Mouse (Mus musculus): ENCODE measurements around the gene Lmod3. TPM values are rescaled to one million over a fixed set of nuclear protein-coding genes. Genes with fewer than 3 reads are reported as not detected.

Gene Lmod3
- polyA plus RNA-seq, 1 experiment from 2014 or later, result 0.08 TPM

DNA sequence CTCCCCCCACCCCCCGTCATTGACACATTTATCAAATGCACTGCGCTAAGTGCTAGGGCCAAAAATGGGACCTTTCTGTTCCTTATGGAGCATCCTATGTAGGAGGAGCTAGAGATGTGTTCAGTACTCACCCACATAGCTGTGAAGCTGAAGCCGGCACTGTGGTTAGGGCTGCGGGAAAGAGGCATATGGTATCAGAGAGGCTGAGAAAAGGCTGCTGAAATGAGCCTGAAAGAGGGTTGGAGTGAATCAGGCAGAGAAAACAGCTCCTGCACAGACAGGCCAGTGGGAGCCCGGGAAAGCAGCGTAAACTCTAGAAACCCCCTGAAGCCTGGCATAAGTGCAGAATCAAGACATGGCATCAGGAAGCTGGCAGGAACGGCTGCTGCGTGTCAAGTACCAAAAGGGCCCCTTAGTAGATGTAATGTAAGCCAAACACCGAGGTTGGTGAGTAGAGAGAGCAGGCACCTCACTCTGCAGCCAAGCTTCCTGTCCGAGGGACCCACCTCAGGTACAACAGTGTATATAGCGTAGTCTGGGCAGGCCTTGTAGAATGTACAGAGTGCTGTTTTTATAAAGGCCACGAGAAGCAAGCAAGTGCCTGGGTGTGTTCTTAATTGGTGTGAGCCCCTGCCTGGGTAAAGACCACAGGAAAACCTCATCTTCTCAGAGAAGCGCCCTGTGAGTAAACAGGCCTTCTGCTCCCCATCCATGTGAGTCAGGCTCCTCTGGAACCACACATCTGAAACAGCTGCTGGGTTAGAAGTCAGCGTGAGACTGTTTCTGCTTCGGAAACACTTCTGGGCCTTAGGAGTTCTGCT, 31.1 kb downstream of the Lmod3 start:
- Histone ChIP-seq H3K9me3 (no peaks in the 10 kb centered on the region), H3K4me2 (replicated peaks) (no peak overlapping the region), H3K4me3 (no peak overlapping the region), H3K36me3 (no peaks in the 10 kb centered on the region), H3K27ac (replicated peaks) (peak overlapping the region; percentile 56), H3K27me3 (no peaks in the 10 kb centered on the region), H3K4me1 (peaks cover 24% of the 10 kb centered on the region), H3K9ac (replicated peaks) (no peak overlapping the region)
- 57% methylated on average over 15 of the region's 15 CpGs for WGBS
- ATAC-seq (replicated peaks), result peak; percentile 82

DNA sequence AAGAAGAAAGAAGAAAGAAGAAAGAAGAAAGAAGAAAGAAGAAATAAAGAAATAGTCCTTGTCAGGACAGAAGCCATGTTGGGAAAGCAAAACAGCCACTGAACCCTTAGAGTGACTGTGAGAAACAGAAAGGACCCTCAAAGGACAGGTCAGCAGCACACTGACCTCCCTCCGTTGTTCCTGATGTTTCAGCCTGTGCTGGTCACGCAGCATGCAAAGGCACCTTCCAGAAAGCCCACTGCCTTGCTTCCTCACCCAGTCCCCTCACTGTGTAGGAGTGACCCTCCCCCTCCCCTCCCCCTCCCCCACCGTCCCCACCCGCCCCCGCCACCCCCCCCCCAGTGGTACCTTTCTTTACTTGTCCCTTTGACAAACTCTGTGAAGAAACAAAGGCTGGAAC, 31.9 kb downstream of the Lmod3 start:
- no peaks in the 10 kb centered on the region for H3K27me3 ChIP-seq
- no peaks in the 10 kb centered on the region for H3K36me3 ChIP-seq
- ATAC-seq (replicated peaks), result no peak
- H3K4me3 ChIP-seq, result no peak overlapping the region
- H3K9me3 ChIP-seq, result no peaks in the 10 kb centered on the region
- H3K4me2 ChIP-seq (replicated peaks), result no peak overlapping the region
- no peak overlapping the region for H3K27ac ChIP-seq (replicated peaks)
- peaks cover 32% of the 10 kb centered on the region for H3K4me1 ChIP-seq
- H3K9ac ChIP-seq (replicated peaks), result no peak overlapping the region
- 77% methylated on average over 2 of the region's 5 CpGs for WGBS

DNA sequence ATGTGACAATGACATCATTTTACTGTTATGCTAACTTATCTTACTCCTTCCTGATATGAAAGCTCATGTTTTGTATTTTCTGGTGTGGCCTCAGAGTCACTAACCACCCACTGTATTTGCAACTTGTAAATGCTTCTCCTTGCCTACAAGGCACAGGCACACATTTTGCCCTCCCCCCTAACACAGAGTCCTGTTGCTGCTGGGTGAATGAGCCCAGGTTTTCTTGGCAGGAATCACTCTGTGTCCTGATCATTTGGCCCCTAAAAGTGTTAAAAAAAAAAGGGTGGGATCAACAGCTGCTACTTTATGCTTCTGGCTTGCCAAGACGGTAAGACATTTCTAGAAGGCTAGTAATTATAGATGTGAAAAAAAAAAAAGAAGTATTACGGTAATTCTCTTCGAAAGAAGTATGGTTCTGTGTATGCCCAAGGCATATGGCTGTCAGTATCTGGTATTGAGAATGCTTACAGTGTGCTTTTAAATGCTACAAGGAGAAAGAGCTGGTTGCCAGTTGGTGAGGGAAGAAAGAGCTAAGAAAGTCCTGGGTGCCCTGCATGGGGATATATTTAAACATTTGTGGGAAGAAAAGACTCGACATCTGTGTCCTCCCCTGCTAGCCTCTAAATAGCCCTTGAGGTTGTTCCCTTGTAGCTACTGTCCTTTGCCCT, 36.3 kb downstream of the Lmod3 start:
- peak overlapping the region; percentile 74 for H3K27ac ChIP-seq (replicated peaks)
- 0 out of 2 replicates have a peak, but pooled peaks have one; percentile 34 for ATAC-seq (replicated peaks)
- H3K4me3 ChIP-seq, result no peak overlapping the region
- WGBS, result 38% methylated on average over 4 of the region's 4 CpGs
- no peaks in the 10 kb centered on the region for H3K36me3 ChIP-seq
- H3K4me2 ChIP-seq (replicated peaks), result no peak overlapping the region
- no peaks in the 10 kb centered on the region for H3K9me3 ChIP-seq
- H3K4me1 ChIP-seq, result peaks cover 45% of the 10 kb centered on the region
- no peak overlapping the region for H3K9ac ChIP-seq (replicated peaks)
- H3K27me3 ChIP-seq, result no peaks in the 10 kb centered on the region

DNA sequence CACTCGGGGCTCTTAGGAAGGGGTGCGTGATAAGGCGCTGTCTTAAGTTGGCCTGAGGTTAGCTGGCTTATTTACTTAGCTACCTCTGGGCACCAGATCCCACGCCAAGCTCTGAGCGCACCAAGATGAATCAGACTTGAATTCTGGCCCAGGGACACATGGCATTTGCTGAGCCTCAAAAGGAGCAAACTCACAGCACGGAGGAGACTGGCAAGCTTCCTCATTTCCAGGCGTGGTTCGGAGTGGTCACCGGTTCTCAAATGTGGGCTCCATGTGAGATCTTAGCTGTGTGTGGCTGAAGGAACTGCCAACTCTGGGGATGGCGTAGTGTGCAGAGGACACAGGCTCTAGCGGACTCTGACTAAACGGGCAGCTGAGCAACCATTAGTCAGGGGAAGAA, 40.6 kb downstream of the Lmod3 start:
- ATAC-seq (replicated peaks), result no peak
- H3K4me3 ChIP-seq, result peak overlapping the region; percentile 73
- no peaks in the 10 kb centered on the region for H3K36me3 ChIP-seq
- H3K27ac ChIP-seq (replicated peaks), result no peak overlapping the region
- peak overlapping the region; percentile 60 for H3K4me2 ChIP-seq (replicated peaks)
- H3K4me1 ChIP-seq, result peaks cover 40% of the 10 kb centered on the region
- H3K9ac ChIP-seq (replicated peaks), result peak overlapping the region; percentile 75
- no peaks in the 10 kb centered on the region for H3K9me3 ChIP-seq
- 53% methylated on average over 12 of the region's 12 CpGs for WGBS
- no peaks in the 10 kb centered on the region for H3K27me3 ChIP-seq

DNA sequence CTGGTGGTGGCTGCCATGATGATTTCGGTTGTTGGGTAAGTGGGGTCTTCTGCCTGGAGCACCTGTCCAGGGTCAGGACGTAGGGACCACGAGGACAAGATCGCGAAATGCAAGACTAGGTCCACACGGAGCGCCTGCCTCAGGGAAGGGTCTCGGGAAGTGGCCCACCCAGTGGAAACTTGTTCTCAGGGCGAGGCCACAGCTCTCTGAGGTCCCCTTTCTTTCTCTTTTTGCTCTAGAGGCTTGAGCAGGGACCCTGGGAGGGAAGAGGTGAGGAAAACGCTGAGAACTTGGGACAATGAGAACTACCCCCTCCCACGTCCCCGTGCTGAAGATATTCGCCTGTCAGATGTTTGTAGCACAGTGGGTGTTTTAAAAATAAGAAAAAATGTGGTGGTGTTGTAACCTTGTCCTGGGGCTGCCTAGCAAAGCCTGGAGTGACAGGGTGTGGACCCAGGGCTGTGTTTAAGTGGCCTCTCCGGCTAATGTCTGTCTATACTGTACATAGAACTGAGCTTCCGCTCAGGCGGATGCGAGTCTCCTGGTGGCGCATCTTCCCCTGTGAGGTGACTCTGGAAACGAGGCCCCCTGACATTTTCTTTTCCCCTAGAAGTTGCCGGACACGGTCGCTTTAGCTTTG, 41.5 kb downstream of the Lmod3 start:
- 3% methylated on average over 22 of the region's 22 CpGs for WGBS
- peak overlapping the region; percentile 60 for H3K4me2 ChIP-seq (replicated peaks)
- H3K4me3 ChIP-seq, result peak overlapping the region; percentile 73
- H3K9me3 ChIP-seq, result no peaks in the 10 kb centered on the region
- ATAC-seq (replicated peaks), result peak; percentile 59
- peak overlapping the region; percentile 75 for H3K9ac ChIP-seq (replicated peaks)
- H3K27me3 ChIP-seq, result no peaks in the 10 kb centered on the region
- peaks cover 33% of the 10 kb centered on the region for H3K4me1 ChIP-seq
- peak overlapping the region; percentile 58 for H3K27ac ChIP-seq (replicated peaks)
- H3K36me3 ChIP-seq, result no peaks in the 10 kb centered on the region

DNA sequence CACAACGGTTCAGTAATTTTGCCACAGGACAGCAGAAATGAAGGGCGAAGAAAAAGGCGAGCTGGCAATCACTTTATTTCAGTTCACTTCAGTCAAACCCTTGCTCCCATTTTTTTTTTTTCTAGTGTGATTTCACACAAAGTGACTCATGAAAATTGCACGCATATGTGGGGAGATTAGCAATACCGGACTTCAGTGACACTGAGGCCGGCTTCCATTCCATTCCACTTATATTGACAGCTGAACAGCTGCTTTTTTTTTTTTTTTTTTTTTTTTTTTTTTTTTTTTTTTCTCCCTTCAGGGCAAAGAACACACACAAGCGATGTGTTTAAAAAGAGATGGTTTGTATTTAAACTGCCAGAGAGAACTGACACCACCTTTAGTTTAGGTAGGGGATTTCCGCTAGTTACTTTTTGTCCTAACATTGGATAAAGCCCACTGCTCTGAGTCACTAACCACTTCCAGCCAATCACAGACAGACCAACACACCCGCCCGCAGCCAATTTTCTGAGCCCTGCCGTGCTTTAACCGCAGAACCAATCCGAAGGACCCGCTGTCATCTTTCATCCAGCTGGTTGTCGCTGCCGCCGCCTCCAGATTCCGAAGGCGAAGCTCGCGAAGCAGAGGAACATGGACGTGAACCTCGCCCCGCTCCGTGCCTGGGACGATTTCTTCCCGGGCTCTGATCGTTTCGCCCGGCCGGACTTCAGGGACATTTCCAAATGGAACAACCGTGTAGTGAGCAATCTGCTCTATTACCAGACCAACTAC, 42.2 kb downstream of the Lmod3 start, which contains the start of gene Arl6ip5:
Gene Arl6ip5 (plus strand): TSS at position 499 of the 771 bp plus-strand sequence.
- Histone ChIP-seq H3K4me3 (peak within 1 kb of the TSS; percentile 73), H3K27ac (replicated peaks) (peak within 1 kb of the TSS; percentile 58), H3K9me3 (no peaks in the 10 kb centered on the region), H3K27me3 (no peaks in the 10 kb centered on the region), H3K4me2 (replicated peaks) (peak within 1 kb of the TSS; percentile 60), H3K4me1 (peaks cover 26% of the 10 kb centered on the region), H3K9ac (replicated peaks) (peak within 1 kb of the TSS; percentile 75), H3K36me3 (no peaks in the 10 kb centered on the region)
- WGBS, result 8% methylated on average over 32 of the region's 32 CpGs
- peak; percentile 78 for ATAC-seq (replicated peaks)

DNA sequence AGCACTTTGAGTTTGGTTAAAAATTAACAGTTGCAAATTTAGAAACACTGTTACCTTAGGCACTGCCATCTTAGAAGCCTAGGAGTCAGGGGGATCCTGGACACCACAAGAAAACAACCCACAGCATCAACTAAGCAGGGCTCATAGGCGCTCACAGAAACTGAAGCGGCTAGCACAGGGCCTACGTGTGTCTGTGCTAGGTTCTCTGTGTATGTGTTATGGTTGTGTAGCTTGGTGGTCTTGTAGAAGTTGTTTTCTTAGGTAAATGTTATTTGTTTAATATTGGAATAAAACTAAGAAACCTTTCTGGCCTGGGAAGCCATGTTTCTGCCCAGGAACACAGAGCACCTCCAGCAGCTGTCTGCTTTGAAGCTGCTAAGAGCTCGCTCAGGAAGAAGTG, 42.8 kb downstream of the Lmod3 start:
- Histone ChIP-seq H3K27me3 (no peaks in the 10 kb centered on the region), H3K36me3 (no peaks in the 10 kb centered on the region), H3K9me3 (no peaks in the 10 kb centered on the region), H3K4me1 (peaks cover 26% of the 10 kb centered on the region), H3K4me3 (no peak overlapping the region), H3K9ac (replicated peaks) (no peak overlapping the region), H3K4me2 (replicated peaks) (no peak overlapping the region), H3K27ac (replicated peaks) (no peak overlapping the region)
- 82% methylated on average over 4 of the region's 4 CpGs for WGBS
- ATAC-seq (replicated peaks), result no peak

DNA sequence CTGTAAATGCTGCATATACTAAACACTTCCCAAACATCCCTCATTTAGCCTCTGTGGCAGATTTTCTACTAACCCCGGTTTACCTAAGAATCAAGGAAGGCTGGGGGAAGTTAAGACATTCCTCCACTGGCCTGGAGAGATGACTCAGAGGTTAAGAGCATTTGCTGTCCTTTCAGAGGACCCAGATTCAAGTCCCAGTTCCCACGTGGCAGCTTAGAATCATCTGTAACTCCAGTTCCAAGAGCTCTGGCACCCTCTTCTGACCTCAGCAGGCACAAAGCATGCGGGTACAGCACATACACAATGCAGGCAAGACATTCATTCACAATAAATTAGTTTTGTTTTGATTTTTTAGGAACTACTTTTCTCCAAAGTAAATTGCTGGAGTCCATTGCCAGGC, 43.4 kb downstream of the Lmod3 start:
- WGBS, result 46% methylated on average over 3 of the region's 3 CpGs
- Histone ChIP-seq H3K4me2 (replicated peaks) (no peak overlapping the region), H3K36me3 (no peaks in the 10 kb centered on the region), H3K9me3 (no peaks in the 10 kb centered on the region), H3K4me1 (peaks cover 31% of the 10 kb centered on the region), H3K27me3 (no peaks in the 10 kb centered on the region), H3K27ac (replicated peaks) (no peak overlapping the region), H3K9ac (replicated peaks) (no peak overlapping the region), H3K4me3 (no peak overlapping the region)
- no peak for ATAC-seq (replicated peaks)

DNA sequence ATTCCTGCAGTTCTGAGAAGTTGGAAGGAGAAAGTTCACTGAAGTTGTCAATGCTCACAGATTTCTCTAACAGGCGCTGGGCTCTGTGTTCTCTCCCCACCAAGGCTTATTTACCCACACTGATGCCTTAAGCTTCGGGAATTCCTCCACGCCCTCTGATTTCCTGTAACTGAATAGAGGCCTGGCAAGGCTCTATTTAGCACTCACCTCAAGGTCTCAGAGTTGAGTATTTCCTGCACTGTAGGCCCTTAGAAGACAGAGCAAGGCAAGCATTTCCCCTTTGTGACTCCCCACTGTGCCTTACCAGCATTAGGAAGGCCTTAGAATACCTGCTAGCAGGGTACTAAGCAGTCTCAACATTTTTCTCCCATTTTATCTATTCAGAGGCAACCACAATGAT, 44.2 kb downstream of the Lmod3 start:
- Histone ChIP-seq H3K4me1 (peaks cover 31% of the 10 kb centered on the region), H3K36me3 (no peaks in the 10 kb centered on the region), H3K4me3 (no peak overlapping the region), H3K27ac (replicated peaks) (no peak overlapping the region), H3K9me3 (no peaks in the 10 kb centered on the region), H3K27me3 (no peaks in the 10 kb centered on the region), H3K4me2 (replicated peaks) (no peak overlapping the region), H3K9ac (replicated peaks) (no peak overlapping the region)
- ATAC-seq (replicated peaks), result no peak
- WGBS, result 34% methylated on average over 3 of the region's 3 CpGs

DNA sequence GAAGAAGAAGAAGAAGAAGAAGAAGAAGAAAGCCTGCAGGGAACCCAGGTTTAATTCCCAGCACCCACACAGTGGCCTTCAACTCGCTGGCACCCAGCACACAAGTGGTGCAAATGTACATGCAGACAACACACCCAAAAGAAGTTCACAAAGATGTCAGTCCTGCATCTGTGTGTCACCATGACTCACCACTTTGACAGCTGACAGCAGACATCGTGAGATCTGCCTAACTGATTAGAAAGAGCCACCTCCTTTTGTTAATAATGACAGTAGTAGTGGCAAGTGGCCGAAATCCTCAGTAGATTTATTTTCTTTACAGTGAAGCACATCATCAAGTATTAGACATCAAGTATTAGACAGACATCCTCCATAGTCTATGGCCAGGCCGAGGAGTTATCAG, 45.5 kb downstream of the Lmod3 start:
- Histone ChIP-seq H3K9ac (replicated peaks) (no peak overlapping the region), H3K4me2 (replicated peaks) (no peak overlapping the region), H3K36me3 (no peaks in the 10 kb centered on the region), H3K27ac (replicated peaks) (no peak overlapping the region), H3K4me3 (no peak overlapping the region), H3K4me1 (peaks cover 27% of the 10 kb centered on the region), H3K27me3 (no peaks in the 10 kb centered on the region), H3K9me3 (no peaks in the 10 kb centered on the region)
- 83% methylated on average over 4 of the region's 4 CpGs for WGBS
- ATAC-seq (replicated peaks), result no peak

DNA sequence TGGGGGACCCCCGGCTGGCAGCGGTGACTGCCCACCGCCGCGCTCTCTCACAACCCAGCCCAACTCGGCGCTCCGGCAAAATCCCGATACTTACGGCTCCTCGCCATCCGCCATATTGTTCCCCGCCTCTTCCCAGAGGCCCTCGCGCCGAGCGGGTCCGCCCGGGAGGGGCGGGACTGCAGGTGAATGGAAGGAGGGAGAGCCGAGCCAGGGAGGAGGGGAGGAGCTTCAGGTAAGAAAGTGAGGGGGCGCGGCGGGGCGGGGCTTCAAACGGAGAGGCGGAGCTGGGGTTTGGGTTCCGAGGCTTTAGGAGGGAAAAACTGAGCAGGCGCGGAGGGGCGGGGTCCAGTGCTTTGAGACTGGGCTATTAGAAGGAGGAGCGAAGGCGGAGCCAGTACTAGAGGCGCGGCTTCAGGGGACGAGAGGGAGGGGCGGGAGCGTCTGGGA, 47.1 kb downstream of the Lmod3 start, which contains the start of gene Uba3:
Gene Uba3 (minus strand): TSS at position 209 of the 447 bp plus-strand sequence.
- H3K4me3 ChIP-seq, result peak within 1 kb of the TSS; percentile 84
- H3K27ac ChIP-seq (replicated peaks), result peak within 1 kb of the TSS; percentile 87
- peak within 1 kb of the TSS; percentile 94 for H3K9ac ChIP-seq (replicated peaks)
- H3K4me1 ChIP-seq, result peaks cover 18% of the 10 kb centered on the region
- H3K36me3 ChIP-seq, result no peaks in the 10 kb centered on the region
- ATAC-seq (replicated peaks), result peak; percentile 98
- no peaks in the 10 kb centered on the region for H3K27me3 ChIP-seq
- WGBS, result under 1% methylated on average over 38 of the region's 38 CpGs
- H3K4me2 ChIP-seq (replicated peaks), result peak within 1 kb of the TSS; percentile 61
- H3K9me3 ChIP-seq, result no peaks in the 10 kb centered on the region

Data from forebrain, embryonic 15.5 days (tissue).